Mouse (Mus musculus) brain, embryonic 14.5 days (tissue): ENCODE results near the gene Morf4l2.

Experiments used
- CTCF ChIP-seq: fragments of 200-500 bp; IDR thresholded peaks from 2 replicates; pipeline ENCODE4 v1.5.1; 2012; ENCODE audit warnings: inconsistent platforms, mild to moderate bottlenecking, moderate library complexity, borderline replicate concordance; ENCODE audit not compliant: insufficient read depth, insufficient read length; ENCODE audit errors: extremely low read depth
- POLR2A ChIP-seq: fragments of 200-500 bp; IDR thresholded peaks from 2 replicates; pipeline ENCODE4 v1.6.1; 2012; ENCODE audit warnings: mild to moderate bottlenecking, inconsistent platforms, borderline replicate concordance; ENCODE audit not compliant: poor library complexity, insufficient read depth, insufficient read length, severe bottlenecking; ENCODE audit errors: extremely low read depth

DNA sequence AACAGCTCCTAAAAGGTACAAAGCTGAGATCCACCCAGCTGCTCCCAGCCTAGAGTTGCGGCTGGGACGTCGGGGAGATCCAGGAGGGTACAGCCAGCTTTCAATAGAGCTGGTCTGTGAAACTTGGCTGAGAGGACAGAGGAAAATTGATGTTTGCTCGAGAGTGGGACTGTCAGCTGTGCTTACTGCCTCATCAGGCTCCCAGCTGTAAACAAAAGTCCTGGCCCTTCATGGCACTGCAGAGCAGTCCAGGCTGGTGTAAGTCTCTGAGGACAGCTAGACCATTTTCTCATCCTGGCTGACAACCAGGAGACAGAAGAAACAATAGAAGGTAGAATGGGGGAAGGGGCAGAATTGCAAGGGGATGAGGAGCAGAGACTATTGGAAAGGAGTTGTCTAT lies 5.8 kb upstream of the Morf4l2 start:
- TF ChIP-seq CTCF: no peak
- TF ChIP-seq POLR2A: no peak
